Mouse (Mus musculus): ENCODE results near the gene Tinag.

The Tinag gene

DNA sequence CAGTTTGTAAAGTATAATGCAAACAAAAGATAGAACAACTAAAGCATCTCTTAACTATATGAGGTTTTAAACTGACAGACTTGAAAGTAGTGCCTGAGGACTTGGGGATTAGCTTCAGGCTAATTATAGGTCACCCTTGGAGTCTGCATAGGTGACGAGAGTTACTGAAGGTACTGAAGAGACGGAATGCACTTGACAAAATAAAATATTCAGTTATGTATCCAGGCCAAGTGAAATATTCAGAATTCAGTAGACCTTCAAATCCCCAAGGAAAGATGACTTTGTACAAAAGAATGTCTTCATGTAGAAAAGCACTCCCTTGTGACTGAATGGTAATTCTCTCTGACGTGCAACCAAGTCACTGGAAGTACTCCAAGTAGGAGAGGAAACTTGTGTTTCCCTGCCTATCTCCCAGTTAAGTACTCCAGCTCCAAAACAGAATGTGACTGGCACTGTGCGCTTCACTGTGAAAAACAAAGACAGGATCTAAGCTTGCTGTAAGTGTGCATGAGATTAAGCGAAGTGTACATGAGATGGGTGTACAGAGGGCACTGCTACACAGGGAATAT, 130.4 kb downstream of the Tinag start:
- Histone ChIP-seq H3K27me3 (ENCODE audit: control insufficient read depth, insufficient read depth, low read length, poor library complexity, severe bottlenecking) (no peaks in the 10 kb centered on the region), H3K36me3 (ENCODE audit: control insufficient read depth, insufficient read depth, low read length, poor library complexity, severe bottlenecking) (no peaks in the 10 kb centered on the region)
- DNase-seq (ENCODE audit: low read depth, low spot score) = no peak
